Mouse (Mus musculus): Measurements from ENCODE around the gene Tigd3. TPM values are rescaled to one million over a fixed set of nuclear protein-coding genes. Genes with fewer than 3 reads are reported as not detected.
"Not testable (repeated sequence)": the region's sequence is repeated elsewhere in the genome, so short reads cannot be mapped to it uniquely, and the experiment has no call there.

Gene Tigd3
- total RNA-seq, 2 experiments from 2014 or later = 0.22 to 0.68 TPM

- intact Hi-C loops (cut with DNase I); DNase-seq (ENCODE audit: low spot score): not testable (repeated sequence)
These were observed 11.9 kb downstream of the Tigd3 start for GRCm38 (mm10) chr19:5882079-5882478.

GRCm38 (mm10) chr19:5881155-5881554, 12.8 kb downstream of the Tigd3 start:
- intact Hi-C loops (cut with DNase I) = no loop called here
- DNase-seq (ENCODE audit: low spot score) = no peak

GRCm38 (mm10) chr19:5879735-5880134, 14.2 kb downstream of the Tigd3 start:
- DNase-seq (ENCODE audit: low spot score) = no peak
- intact Hi-C loops (cut with DNase I) = loop anchor here (1.0 to 5.0 kb wide), 3 partner anchors 29 to 167 kb away; no protein-coding TSS in a partner anchor

DNA sequence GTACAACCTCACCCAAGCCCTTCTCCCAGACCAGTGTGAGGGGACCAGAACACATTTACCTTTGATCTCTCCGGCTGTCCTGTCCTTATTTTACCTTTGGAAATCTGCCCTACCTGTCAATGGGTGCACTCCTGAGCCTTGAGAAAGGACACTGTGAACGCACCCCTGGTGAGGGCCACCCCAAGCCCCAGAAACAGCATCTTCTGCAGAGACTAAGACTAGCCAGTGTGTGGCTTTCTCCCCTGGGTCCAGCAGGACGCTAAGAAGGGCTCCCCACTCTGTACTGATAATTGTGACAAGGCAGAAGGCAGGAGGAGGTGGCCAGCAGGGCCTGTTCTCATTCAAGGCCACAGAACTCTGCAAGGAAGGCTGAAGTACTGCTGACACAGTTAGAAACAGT, 15.0 kb downstream of the Tigd3 start:
- intact Hi-C loops (cut with DNase I) = loop anchor here (1.0 to 5.0 kb wide), 3 partner anchors 28 to 167 kb away; no protein-coding TSS in a partner anchor
- DNase-seq (ENCODE audit: low spot score) = no peak

- DNase-seq (ENCODE audit: low spot score) = no peak
- intact Hi-C loops (cut with DNase I) = loop anchor here (2.0 to 5.0 kb wide), 2 partner anchors 28 to 166 kb away; no protein-coding TSS in a partner anchor
These were observed 15.6 kb downstream of the Tigd3 start for GRCm38 (mm10) chr19:5878362-5878722.

- peak; percentile 51 for DNase-seq (ENCODE audit: low spot score)
- intact Hi-C loops (cut with DNase I) = loop anchor here (2.0 to 5.0 kb wide), 2 partner anchors 27 to 165 kb away; no protein-coding TSS in a partner anchor
These were observed 16.2 kb downstream of the Tigd3 start, which contains the start of gene Slc25a45 for GRCm38 (mm10) chr19:5877618-5878361. Slc25a45 (plus strand) TSS chr19:5877808.

DNA sequence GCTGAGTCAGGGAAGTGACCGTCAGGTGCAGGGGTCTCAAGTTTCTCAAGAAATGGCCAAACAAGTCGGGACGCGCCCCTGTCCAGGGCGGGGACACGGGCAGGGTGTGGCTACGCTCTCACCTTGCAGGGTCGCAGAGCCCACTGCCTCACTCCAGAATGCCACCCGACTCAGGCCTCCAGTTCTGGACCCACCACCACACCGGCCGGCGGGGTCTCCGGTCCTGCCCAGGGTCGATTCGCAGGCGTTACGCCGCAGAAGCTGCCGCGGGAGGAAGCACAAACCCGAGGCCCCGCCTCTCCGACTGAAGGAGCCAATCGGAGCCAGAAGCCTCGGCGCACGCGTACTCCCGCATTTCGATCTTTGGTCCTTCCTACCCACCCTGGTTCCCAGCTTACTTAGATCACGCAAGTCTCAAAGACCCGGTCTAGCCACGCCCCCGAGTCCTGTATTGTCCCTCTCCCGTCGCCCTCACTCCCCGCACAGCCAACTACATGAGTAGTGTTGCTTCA, 18.9 kb downstream of the Tigd3 start, which contains the start of gene Frmd8:
TSS of gene Frmd8 (minus strand) at position 306 of the 512 bp plus-strand sequence.
- intact Hi-C loops (cut with DNase I) = loop anchor here (5.0 kb wide), 1 partner anchor 163 kb away; no protein-coding TSS in a partner anchor

DNA sequence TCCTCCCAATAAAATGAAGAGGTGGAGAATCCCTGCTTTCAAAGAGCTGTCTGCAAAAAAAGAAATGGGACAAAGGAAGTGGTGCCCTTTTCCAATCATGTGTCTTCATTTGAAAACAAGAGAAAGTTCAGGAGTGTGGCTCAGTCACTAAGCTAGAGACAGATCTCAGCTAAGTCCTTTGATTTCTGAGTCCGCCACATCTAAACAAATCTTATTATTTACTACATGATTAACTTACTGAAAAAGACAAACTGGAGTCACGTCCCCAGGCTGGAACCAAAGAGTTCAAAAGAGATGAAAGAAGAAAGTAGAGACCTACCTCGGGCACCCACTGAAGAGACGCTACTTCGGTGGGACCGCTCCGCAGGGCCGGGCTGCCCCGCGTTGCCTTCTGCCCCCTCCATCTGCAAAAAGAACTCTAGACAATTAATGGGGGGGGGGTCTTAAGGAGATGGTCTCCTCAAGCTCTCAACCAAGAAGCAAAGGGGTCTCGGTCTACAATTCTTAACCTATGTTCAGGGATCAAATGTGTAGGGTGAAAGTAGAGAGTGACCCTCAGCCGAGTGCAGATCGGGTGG, 19.5 kb downstream of the Tigd3 start:
- DNase-seq (ENCODE audit: low spot score) = no peak
- intact Hi-C loops (cut with DNase I) = no loop called here

More for the DNA sequence above, 18.9 kb downstream of the Tigd3 start, which contains the start of gene Frmd8:
- DNase-seq (ENCODE audit: low spot score) = peak; percentile 90

GRCm38 (mm10) chr19:5872931-5873556, 20.9 kb downstream of the Tigd3 start:
- intact Hi-C loops (cut with DNase I) = no loop called here
- no peak for DNase-seq (ENCODE audit: low spot score)

DNA sequence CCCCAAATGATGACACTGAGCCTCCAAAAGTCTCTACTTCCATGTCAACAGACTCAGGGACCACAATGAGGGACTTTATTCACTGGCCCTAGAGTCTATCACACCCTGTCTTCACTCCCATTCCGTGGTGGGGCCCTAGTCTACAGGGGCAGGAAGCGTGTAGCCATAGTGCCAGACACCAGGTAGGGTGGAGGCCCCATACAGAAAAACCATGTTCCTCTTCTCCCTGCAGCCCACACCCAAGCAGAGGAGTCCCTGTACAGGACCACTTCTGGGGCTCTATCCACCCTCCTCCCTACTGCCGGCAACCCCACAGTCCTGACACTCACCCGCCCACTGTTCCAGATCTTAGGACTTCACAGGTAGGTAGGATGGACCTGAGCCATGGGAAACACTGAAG, 21.4 kb downstream of the Tigd3 start:
- DNase-seq (ENCODE audit: low spot score) = no peak
- intact Hi-C loops (cut with DNase I) = no loop called here

GRCm38 (mm10) chr19:5871683-5872082, 22.3 kb downstream of the Tigd3 start:
- intact Hi-C loops (cut with DNase I) = no loop called here
- no peak for DNase-seq (ENCODE audit: low spot score)

GRCm38 (mm10) chr19:5871273-5871672, 22.7 kb downstream of the Tigd3 start:
- DNase-seq (ENCODE audit: low spot score) = no peak
- intact Hi-C loops (cut with DNase I) = no loop called here

GRCm38 (mm10) chr19:5868096-5868495, 25.9 kb downstream of the Tigd3 start:
- no peak for DNase-seq (ENCODE audit: low spot score)
- intact Hi-C loops (cut with DNase I) = no loop called here

- intact Hi-C loops (cut with DNase I) = no loop called here
- DNase-seq (ENCODE audit: low spot score) = no peak
These were observed 29.1 kb downstream of the Tigd3 start for GRCm38 (mm10) chr19:5864710-5865398.

- DNase-seq (ENCODE audit: low spot score) = no peak
- intact Hi-C loops (cut with DNase I) = no loop called here
These were observed 30.2 kb downstream of the Tigd3 start for GRCm38 (mm10) chr19:5863776-5864175.

- intact Hi-C loops (cut with DNase I) = no loop called here
- DNase-seq (ENCODE audit: low spot score) = no peak
These were observed 31.4 kb downstream of the Tigd3 start for GRCm38 (mm10) chr19:5862335-5863085.

GRCm38 (mm10) chr19:5856604-5857003, 37.3 kb downstream of the Tigd3 start:
- intact Hi-C loops (cut with DNase I) = no loop called here
- no peak for DNase-seq (ENCODE audit: low spot score)

GRCm38 (mm10) chr19:5852035-5852722, 41.8 kb downstream of the Tigd3 start:
- DNase-seq (ENCODE audit: low spot score) = no peak

More at GRCm38 (mm10) chr19:5852035-5852722, 41.8 kb downstream of the Tigd3 start:
- intact Hi-C loops (cut with DNase I) = no loop called here

Measured in heart, postnatal 25 days (tissue).